Mouse (Mus musculus) neural tube, embryonic 15.5 days (tissue): Measurements from ENCODE around the gene Nabp1. TPM values are rescaled to one million over a fixed set of nuclear protein-coding genes. Genes with fewer than 3 reads are reported as not detected.

Source experiments
- ATAC-seq: fragments of 200-750 bp; cut with Nextera tagmentation; 2 replicates; pipeline ENCODE4 v1.8.0; 2017; ENCODE audit warnings: mild to moderate bottlenecking, moderate TSS enrichment, moderate library complexity; ENCODE audit not compliant: low FRiP score
- H3K27ac ChIP-seq: fragments of 300-500 bp; sonication (generic); replicated peaks from 2 replicates; pipeline ENCODE4 v1.5.1; 2015; ENCODE audit warnings: mild to moderate bottlenecking, inconsistent platforms
- H3K27me3 ChIP-seq: fragments of 300-500 bp; sonication (generic); replicated peaks from 2 replicates; pipeline ENCODE4 v1.6.1; 2015; ENCODE audit warnings: inconsistent platforms
- H3K36me3 ChIP-seq: fragments of 300-500 bp; sonication (generic); 2 replicates; pipeline ENCODE4 v1.6.1; 2015; ENCODE audit warnings: inconsistent platforms
- H3K4me1 ChIP-seq: fragments of 300-500 bp; sonication (generic); 2 replicates; pipeline ENCODE4 v1.6.1; 2015; ENCODE audit warnings: inconsistent platforms
- H3K4me2 ChIP-seq: fragments of 300-500 bp; sonication (generic); 2 replicates; pipeline ENCODE4 v1.6.1; 2015; ENCODE audit warnings: inconsistent platforms, mild to moderate bottlenecking, moderate library complexity
- H3K4me3 ChIP-seq: fragments of 300-500 bp; sonication (generic); replicated peaks from 2 replicates; pipeline ENCODE4 v1.5.1; 2015; ENCODE audit warnings: mild to moderate bottlenecking, inconsistent platforms
- H3K9ac ChIP-seq: fragments of 300-500 bp; sonication (generic); replicated peaks from 2 replicates; pipeline ENCODE4 v1.6.1; 2015; ENCODE audit warnings: mild to moderate bottlenecking, inconsistent platforms
- H3K9me3 ChIP-seq: fragments of 300-500 bp; sonication (generic); replicated peaks from 2 replicates; pipeline ENCODE4 v1.6.1; 2016; ENCODE audit warnings: inconsistent platforms
- WGBS: fragments of 180-500 bp; shearing (Covaris S2); methylation state at CpG from one replicate; pipeline ENCODE4 v1.1.7; 2015; ENCODE audit warnings: mixed read lengths; 5-methylcytosine and 5-hydroxymethylcytosine counted together
- polyA plus RNA-seq: library from polyadenylated mRNA; unstranded; fragments of >200 nt; fragmentation: Nextera tagmentation; extraction: Ambion mirVana; gene quantifications from 2 replicates; pipeline ENCODE4 v1.2.1, GENCODE M21; 2015

Gene Nabp1
- polyA plus RNA-seq, 1 experiment from 2014 or later: 8.0 TPM

- WGBS: 48% methylated on average over 7 of the region's 7 CpGs
- Histone ChIP-seq H3K9me3 (no peaks in the 10 kb centered on the region), H3K4me3 (no peak overlapping the region), H3K4me1 (no peaks in the 10 kb centered on the region), H3K9ac (no peak overlapping the region), H3K27ac (no peak overlapping the region), H3K27me3 (no peaks in the 10 kb centered on the region), H3K36me3 (no peaks in the 10 kb centered on the region), H3K4me2 (no peak overlapping the region)
- no peak for ATAC-seq
These were observed 30.9 kb upstream of the Nabp1 start for GRCm38 (mm10) chr1:51509083-51509482.

- 76% methylated on average over 3 of the region's 3 CpGs for WGBS
- no peak for ATAC-seq
These were observed 30.3 kb upstream of the Nabp1 start for GRCm38 (mm10) chr1:51508543-51508942.

GRCm38 (mm10) chr1:51507436-51507835 lies 29.2 kb upstream of the Nabp1 start:
- Histone ChIP-seq H3K9me3 (no peaks in the 10 kb centered on the region), H3K27me3 (no peaks in the 10 kb centered on the region)
- 87% methylated on average over 5 of the region's 5 CpGs for WGBS

More at GRCm38 (mm10) chr1:51508543-51508942, 30.3 kb upstream of the Nabp1 start:
- no peaks in the 10 kb centered on the region for H3K4me1 ChIP-seq
- H3K36me3 ChIP-seq: no peaks in the 10 kb centered on the region
- no peaks in the 10 kb centered on the region for H3K27me3 ChIP-seq
- H3K4me3 ChIP-seq: no peak overlapping the region
- H3K9ac ChIP-seq: no peak overlapping the region
- H3K4me2 ChIP-seq: no peak overlapping the region
- no peaks in the 10 kb centered on the region for H3K9me3 ChIP-seq
- no peak overlapping the region for H3K27ac ChIP-seq

GRCm38 (mm10) chr1:51506236-51506635 lies 28.0 kb upstream of the Nabp1 start:
- Histone ChIP-seq H3K27me3 (no peaks in the 10 kb centered on the region), H3K9ac (no peak overlapping the region), H3K27ac (no peak overlapping the region), H3K36me3 (no peaks in the 10 kb centered on the region), H3K9me3 (no peaks in the 10 kb centered on the region), H3K4me2 (no peak overlapping the region), H3K4me3 (no peak overlapping the region), H3K4me1 (no peaks in the 10 kb centered on the region)
- 96% methylated on average over 4 of the region's 4 CpGs for WGBS
- ATAC-seq: no peak

More at GRCm38 (mm10) chr1:51507436-51507835, 29.2 kb upstream of the Nabp1 start:
- ATAC-seq: no peak
- Histone ChIP-seq H3K4me1 (no peaks in the 10 kb centered on the region), H3K36me3 (no peaks in the 10 kb centered on the region), H3K9ac (no peak overlapping the region), H3K4me3 (no peak overlapping the region), H3K27ac (no peak overlapping the region), H3K4me2 (no peak overlapping the region)

GRCm38 (mm10) chr1:51505632-51506031 lies 27.4 kb upstream of the Nabp1 start:
- Histone ChIP-seq H3K9ac (no peak overlapping the region), H3K4me2 (no peak overlapping the region), H3K4me1 (no peaks in the 10 kb centered on the region), H3K9me3 (no peaks in the 10 kb centered on the region), H3K27me3 (no peaks in the 10 kb centered on the region), H3K27ac (no peak overlapping the region), H3K4me3 (no peak overlapping the region), H3K36me3 (no peaks in the 10 kb centered on the region)
- no peak for ATAC-seq
- 84% methylated on average over 1 of the region's 1 CpGs for WGBS

- no peaks in the 10 kb centered on the region for H3K36me3 ChIP-seq
- H3K4me3 ChIP-seq: no peak overlapping the region
- H3K4me2 ChIP-seq: no peak overlapping the region
- ATAC-seq: no peak
- H3K9ac ChIP-seq: no peak overlapping the region
- no peaks in the 10 kb centered on the region for H3K4me1 ChIP-seq
- H3K27me3 ChIP-seq: no peaks in the 10 kb centered on the region
- no peaks in the 10 kb centered on the region for H3K9me3 ChIP-seq
- no peak overlapping the region for H3K27ac ChIP-seq
- 88% methylated on average over 2 of the region's 2 CpGs for WGBS
These were observed 24.8 kb upstream of the Nabp1 start for GRCm38 (mm10) chr1:51503055-51503454.

- Histone ChIP-seq H3K4me2 (no peak overlapping the region), H3K36me3 (no peaks in the 10 kb centered on the region), H3K4me1 (no peaks in the 10 kb centered on the region), H3K9ac (no peak overlapping the region), H3K27ac (no peak overlapping the region), H3K4me3 (no peak overlapping the region), H3K9me3 (no peaks in the 10 kb centered on the region), H3K27me3 (no peaks in the 10 kb centered on the region)
- WGBS: 87% methylated on average over 5 of the region's 5 CpGs
- ATAC-seq: no peak
These were observed 24.1 kb upstream of the Nabp1 start for GRCm38 (mm10) chr1:51502353-51502752.

- Histone ChIP-seq H3K27me3 (no peaks in the 10 kb centered on the region), H3K36me3 (no peaks in the 10 kb centered on the region), H3K9ac (no peak overlapping the region), H3K4me3 (no peak overlapping the region), H3K27ac (no peak overlapping the region), H3K9me3 (no peaks in the 10 kb centered on the region), H3K4me1 (no peaks in the 10 kb centered on the region), H3K4me2 (no peak overlapping the region)
- WGBS: 86% methylated on average over 12 of the region's 12 CpGs
- ATAC-seq: no peak
These were observed 23.0 kb upstream of the Nabp1 start for GRCm38 (mm10) chr1:51501251-51501650.

- Histone ChIP-seq H3K27ac (no peak overlapping the region), H3K4me3 (no peak overlapping the region), H3K9ac (no peak overlapping the region), H3K27me3 (no peaks in the 10 kb centered on the region), H3K4me1 (no peaks in the 10 kb centered on the region), H3K4me2 (no peak overlapping the region), H3K9me3 (no peaks in the 10 kb centered on the region), H3K36me3 (no peaks in the 10 kb centered on the region)
- ATAC-seq: no peak
- WGBS: 70% methylated on average over 2 of the region's 2 CpGs
These were observed 20.4 kb upstream of the Nabp1 start for GRCm38 (mm10) chr1:51498601-51499098.

- Histone ChIP-seq H3K4me3 (no peak overlapping the region), H3K27me3 (no peaks in the 10 kb centered on the region), H3K27ac (no peak overlapping the region), H3K9ac (no peak overlapping the region), H3K4me2 (no peak overlapping the region), H3K9me3 (no peaks in the 10 kb centered on the region), H3K36me3 (no peaks in the 10 kb centered on the region), H3K4me1 (no peaks in the 10 kb centered on the region)
- WGBS: 94% methylated on average over 1 of the region's 1 CpGs
- ATAC-seq: no peak
These were observed 17.9 kb upstream of the Nabp1 start for GRCm38 (mm10) chr1:51496163-51496562.

- Histone ChIP-seq H3K4me3 (no peak overlapping the region), H3K27me3 (no peaks in the 10 kb centered on the region), H3K9ac (no peak overlapping the region), H3K27ac (no peak overlapping the region), H3K4me2 (no peak overlapping the region), H3K4me1 (no peaks in the 10 kb centered on the region), H3K36me3 (no peaks in the 10 kb centered on the region), H3K9me3 (no peaks in the 10 kb centered on the region)
- no peak for ATAC-seq
- WGBS: 93% methylated on average over 7 of the region's 7 CpGs
These were observed 15.5 kb upstream of the Nabp1 start for GRCm38 (mm10) chr1:51493592-51494307.

GRCm38 (mm10) chr1:51486291-51486690 lies 8.1 kb upstream of the Nabp1 start:
- Histone ChIP-seq H3K9ac (no peak overlapping the region), H3K36me3 (no peaks in the 10 kb centered on the region), H3K27ac (no peak overlapping the region), H3K4me3 (no peak overlapping the region), H3K4me1 (no peaks in the 10 kb centered on the region), H3K27me3 (no peaks in the 10 kb centered on the region), H3K4me2 (no peak overlapping the region), H3K9me3 (no peaks in the 10 kb centered on the region)
- ATAC-seq: no peak
- 91% methylated on average over 1 of the region's 1 CpGs for WGBS
